Mouse (Mus musculus) hindbrain, embryonic 12.5 days (tissue): ENCODE data around the gene Map3k5. TPM values are rescaled to one million over a fixed set of nuclear protein-coding genes. Genes with fewer than 3 reads are reported as not detected.

Source experiments
- ATAC-seq: fragments of 200-750 bp; cut with Nextera tagmentation; 2 replicates; pipeline ENCODE4 v1.8.0; 2017; ENCODE audit warnings: moderate TSS enrichment; ENCODE audit not compliant: low FRiP score
- H3K27ac ChIP-seq: fragments of 300-500 bp; sonication (generic); 2 replicates; pipeline ENCODE4 v1.5.1; 2016; ENCODE audit warnings: mild to moderate bottlenecking
- H3K27me3 ChIP-seq: fragments of 300-500 bp; sonication (generic); 2 replicates; pipeline ENCODE4 v1.6.1; 2016; ENCODE audit warnings: mild to moderate bottlenecking
- H3K36me3 ChIP-seq: fragments of 300-500 bp; sonication (generic); 2 replicates; pipeline ENCODE4 v1.6.1; 2016; ENCODE audit warnings: mild to moderate bottlenecking
- H3K4me1 ChIP-seq: fragments of 300-500 bp; sonication (generic); 2 replicates; pipeline ENCODE4 v1.6.1; 2016
- H3K4me2 ChIP-seq: fragments of 300-500 bp; sonication (generic); replicated peaks from 2 replicates; pipeline ENCODE4 v1.6.1; 2016; ENCODE audit warnings: mild to moderate bottlenecking
- H3K4me3 ChIP-seq: fragments of 300-500 bp; sonication (generic); 2 replicates; pipeline ENCODE4 v1.5.1; 2016; ENCODE audit warnings: mild to moderate bottlenecking
- H3K9ac ChIP-seq: fragments of 300-500 bp; sonication (generic); 2 replicates; pipeline ENCODE4 v1.6.1; 2016; ENCODE audit warnings: mild to moderate bottlenecking, moderate library complexity
- H3K9me3 ChIP-seq: fragments of 300-500 bp; sonication (generic); replicated peaks from 2 replicates; pipeline ENCODE4 v1.6.1; 2016; ENCODE audit warnings: mild to moderate bottlenecking
- WGBS: fragments of 180-500 bp; shearing (Covaris S2); methylation state at CpG from one replicate; pipeline ENCODE4 v1.1.7; 2016; 5-methylcytosine and 5-hydroxymethylcytosine counted together
- polyA plus RNA-seq: library from polyadenylated mRNA; unstranded; fragments of >200 nt; fragmentation: Nextera tagmentation; extraction: Ambion mirVana; gene quantifications from 2 replicates; pipeline ENCODE4 v1.2.1, GENCODE M21; 2016

Gene Map3k5
- polyA plus RNA-seq, 1 experiment from 2014 or later = 1.3 TPM

DNA sequence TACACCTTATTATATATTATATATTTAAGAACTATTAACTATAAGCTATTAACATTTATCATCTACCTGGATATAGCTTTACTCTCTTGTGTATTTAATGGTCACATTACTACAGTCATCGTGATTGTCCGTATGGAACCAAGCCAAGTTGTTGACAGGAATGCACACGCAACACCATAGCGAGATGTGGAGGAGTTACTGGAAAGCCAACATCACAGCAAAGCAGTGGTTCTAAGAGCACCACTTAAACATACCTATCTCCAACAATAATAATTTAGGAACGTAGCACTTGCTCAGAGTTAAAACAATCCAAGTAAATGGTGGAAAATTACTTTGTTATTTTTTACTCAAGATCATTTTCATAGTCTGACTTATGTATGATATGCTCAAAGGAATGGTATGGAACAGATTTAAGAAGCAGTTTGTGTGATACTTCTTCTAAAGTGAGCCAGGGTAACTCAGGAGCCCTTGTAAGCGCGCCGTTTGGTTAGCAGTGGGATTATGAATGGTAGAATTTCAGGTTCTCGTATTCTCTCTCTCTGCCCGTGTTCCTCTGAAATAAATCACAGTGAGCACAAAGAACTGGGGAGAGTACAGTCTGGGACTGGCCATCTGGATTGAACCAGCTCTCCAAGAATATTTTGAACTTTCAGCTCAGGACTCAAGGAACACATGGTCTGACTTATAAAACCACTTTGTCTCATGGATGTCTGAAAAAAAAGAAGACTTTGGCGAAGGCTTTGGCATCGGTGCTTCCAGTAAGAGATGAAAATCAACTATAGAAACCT, 39.2 kb downstream of the Map3k5 start:
- H3K9ac ChIP-seq = no peak overlapping the region
- no peak overlapping the region for H3K4me3 ChIP-seq
- 90% methylated on average over 12 of the region's 12 CpGs for WGBS
- no peaks in the 10 kb centered on the region for H3K27me3 ChIP-seq
- H3K36me3 ChIP-seq = no peaks in the 10 kb centered on the region
- H3K27ac ChIP-seq = no peak overlapping the region
- no peak for ATAC-seq
- 0 out of 2 replicates have a peak, but pooled peaks cover 2% of the 10 kb centered on the region for H3K4me1 ChIP-seq
- no peak overlapping the region for H3K4me2 ChIP-seq
- no peaks in the 10 kb centered on the region for H3K9me3 ChIP-seq

DNA sequence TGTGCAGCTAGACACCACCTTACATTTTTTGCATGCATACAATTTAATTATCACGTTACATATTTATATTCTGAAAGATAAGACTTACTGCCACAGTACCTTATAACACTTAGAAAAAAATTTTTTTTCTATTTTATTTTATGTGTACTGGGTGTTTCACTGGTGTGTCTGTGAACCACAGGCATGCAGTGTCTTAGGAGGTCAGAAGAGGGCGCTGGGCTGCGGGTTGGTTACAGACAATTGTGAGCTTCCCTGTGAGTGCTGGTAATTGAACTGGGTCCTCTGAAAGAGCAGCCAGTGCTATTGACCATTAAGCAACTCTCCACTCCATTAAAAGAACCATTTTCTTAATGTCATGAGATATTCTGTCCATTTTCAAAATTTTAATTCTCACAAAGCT, 43.3 kb downstream of the Map3k5 start:
- H3K27ac ChIP-seq = no peak overlapping the region
- no peaks in the 10 kb centered on the region for H3K27me3 ChIP-seq
- H3K4me2 ChIP-seq = no peak overlapping the region
- H3K9me3 ChIP-seq = no peaks in the 10 kb centered on the region
- 78% methylated on average over 3 of the region's 3 CpGs for WGBS
- no peaks in the 10 kb centered on the region for H3K4me1 ChIP-seq
- no peaks in the 10 kb centered on the region for H3K36me3 ChIP-seq
- H3K9ac ChIP-seq = no peak overlapping the region
- ATAC-seq = no peak
- H3K4me3 ChIP-seq = no peak overlapping the region

DNA sequence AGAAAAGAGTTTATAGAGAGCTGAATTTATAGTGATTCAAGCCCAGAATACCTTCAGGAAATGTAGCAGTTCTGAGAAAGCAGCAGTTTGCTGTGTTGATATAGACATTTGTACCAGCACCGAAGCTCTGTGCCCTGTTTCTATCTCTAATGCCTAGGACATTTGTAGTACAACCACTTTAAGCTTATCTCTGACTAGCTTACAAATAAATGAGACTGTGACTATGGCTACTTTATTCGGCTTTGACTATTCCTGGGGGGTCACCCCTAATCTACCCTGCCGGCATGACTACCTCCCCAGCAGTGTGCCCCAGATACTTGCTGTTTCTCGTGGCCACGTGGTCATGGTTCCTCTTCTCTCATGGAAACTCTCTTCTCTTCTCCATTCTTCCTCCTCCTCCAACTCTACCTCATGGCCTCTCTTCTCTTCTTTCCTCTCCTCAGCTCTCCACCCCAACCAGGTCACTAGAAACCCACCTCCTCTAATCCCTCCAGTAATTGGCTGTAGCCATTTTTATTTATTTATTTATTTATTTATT, 44.5 kb downstream of the Map3k5 start:
- Histone ChIP-seq H3K27me3 (no peaks in the 10 kb centered on the region), H3K36me3 (no peaks in the 10 kb centered on the region), H3K27ac (no peak overlapping the region), H3K4me1 (no peaks in the 10 kb centered on the region), H3K4me2 (no peak overlapping the region), H3K4me3 (no peak overlapping the region), H3K9me3 (no peaks in the 10 kb centered on the region), H3K9ac (no peak overlapping the region)
- ATAC-seq = no peak
- 96% methylated on average over 5 of the region's 5 CpGs for WGBS

DNA sequence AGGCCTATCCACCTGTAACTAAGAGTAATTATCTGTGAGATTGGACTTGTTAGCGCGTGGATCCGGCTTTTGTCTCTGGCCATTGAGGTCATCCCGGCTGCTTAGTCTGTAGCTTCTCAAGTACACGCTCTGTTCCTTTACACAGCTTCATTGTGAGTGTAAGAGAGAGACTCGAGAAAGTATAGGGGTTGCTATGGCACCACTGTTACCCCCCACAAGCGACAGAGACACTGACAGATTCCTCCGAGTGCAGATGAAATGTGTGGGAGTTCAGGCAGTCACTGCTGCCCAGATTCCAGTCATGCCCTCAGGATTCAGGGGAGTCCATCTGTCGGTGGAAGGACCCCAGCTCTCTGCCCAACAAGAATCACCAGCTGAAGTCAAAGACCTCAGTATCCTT, 53.5 kb downstream of the Map3k5 start:
- no peaks in the 10 kb centered on the region for H3K36me3 ChIP-seq
- no peak overlapping the region for H3K4me3 ChIP-seq
- ATAC-seq = no peak
- no peak overlapping the region for H3K4me2 ChIP-seq
- WGBS = 56% methylated on average over 9 of the region's 9 CpGs
- 0 out of 2 replicates have a peak, but pooled peaks cover 2% of the 10 kb centered on the region for H3K4me1 ChIP-seq
- H3K27ac ChIP-seq = no peak overlapping the region
- H3K9me3 ChIP-seq = no peaks in the 10 kb centered on the region
- H3K9ac ChIP-seq = no peak overlapping the region
- no peaks in the 10 kb centered on the region for H3K27me3 ChIP-seq

DNA sequence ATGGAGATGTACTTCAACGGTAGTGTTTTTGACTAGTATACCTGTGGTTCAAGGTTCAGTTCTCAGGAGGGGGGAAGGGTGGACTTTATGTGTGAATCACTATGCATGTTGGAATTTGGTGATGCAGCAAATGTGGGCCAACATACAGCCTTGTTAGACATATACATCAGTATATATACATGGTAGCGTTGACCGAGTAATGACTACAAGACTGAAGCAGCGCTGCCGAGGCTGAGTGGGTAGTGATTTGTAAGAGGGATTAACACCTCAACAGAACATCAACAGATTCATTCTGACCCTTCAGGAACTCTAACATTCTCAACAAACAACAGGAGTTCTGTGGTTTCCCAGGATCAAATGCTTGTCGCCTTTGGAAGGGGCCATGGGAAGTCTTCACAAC, 55.7 kb downstream of the Map3k5 start:
- H3K4me1 ChIP-seq = 0 out of 2 replicates have a peak, but pooled peaks cover 2% of the 10 kb centered on the region
- H3K27ac ChIP-seq = no peak overlapping the region
- H3K4me3 ChIP-seq = no peak overlapping the region
- no peak overlapping the region for H3K9ac ChIP-seq
- no peaks in the 10 kb centered on the region for H3K36me3 ChIP-seq
- no peaks in the 10 kb centered on the region for H3K9me3 ChIP-seq
- 93% methylated on average over 6 of the region's 6 CpGs for WGBS
- H3K27me3 ChIP-seq = no peaks in the 10 kb centered on the region
- ATAC-seq = no peak
- H3K4me2 ChIP-seq = no peak overlapping the region

DNA sequence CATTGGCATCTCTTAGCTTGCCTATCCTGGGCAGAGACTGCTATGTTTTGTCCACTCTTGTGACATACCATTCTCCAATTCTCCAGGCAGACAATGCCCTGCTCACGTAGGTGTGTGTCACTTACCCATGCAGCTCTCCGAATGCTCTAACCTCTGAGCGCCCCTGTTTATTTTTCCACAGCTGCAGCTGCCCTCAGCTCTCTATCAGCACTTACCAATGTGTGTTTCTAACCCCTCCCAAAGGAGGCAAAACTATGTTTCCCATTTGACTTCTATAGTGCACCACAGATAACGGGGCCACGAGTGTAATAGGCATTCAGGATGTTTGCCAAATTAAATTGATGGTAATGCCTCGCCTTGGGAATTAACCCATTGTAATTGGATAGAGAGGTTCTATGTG, 56.4 kb downstream of the Map3k5 start:
- Histone ChIP-seq H3K36me3 (no peaks in the 10 kb centered on the region), H3K4me2 (no peak overlapping the region), H3K9me3 (no peaks in the 10 kb centered on the region), H3K4me3 (no peak overlapping the region), H3K27ac (no peak overlapping the region), H3K4me1 (0 out of 2 replicates have a peak, but pooled peaks cover 2% of the 10 kb centered on the region), H3K27me3 (no peaks in the 10 kb centered on the region), H3K9ac (no peak overlapping the region)
- ATAC-seq = no peak
- WGBS = 72% methylated on average over 6 of the region's 6 CpGs

DNA sequence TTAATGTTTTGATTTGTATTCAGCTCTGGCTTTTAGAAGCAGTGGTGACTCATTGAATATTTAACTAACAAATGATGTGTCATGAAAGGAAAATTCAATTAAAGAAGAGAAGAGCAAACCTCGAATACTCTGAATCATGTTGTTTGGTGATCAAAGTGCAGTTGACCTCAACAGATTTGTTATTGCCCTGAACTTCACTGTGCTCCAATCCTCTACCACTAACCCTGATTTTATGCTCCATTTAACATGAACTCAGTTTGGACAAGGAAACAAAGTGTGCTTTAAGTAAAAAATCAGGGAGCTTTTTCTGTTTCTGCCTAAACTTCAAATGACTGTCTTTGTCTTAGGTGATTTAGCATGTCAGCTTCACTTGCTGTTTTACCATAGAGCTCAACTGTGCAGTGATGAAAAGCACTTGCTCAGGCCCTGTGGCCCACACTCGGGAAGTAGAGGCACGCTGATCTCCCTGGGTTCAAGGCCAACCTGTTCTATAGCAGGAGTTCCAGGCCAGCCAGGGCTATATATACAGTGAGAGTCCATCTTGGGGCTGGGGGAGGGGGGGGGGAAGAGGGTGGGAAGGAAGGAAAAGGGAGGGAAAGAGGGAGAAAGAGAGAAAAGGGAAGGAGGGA, 57.1 kb downstream of the Map3k5 start:
- no peak overlapping the region for H3K4me3 ChIP-seq
- H3K27me3 ChIP-seq = no peaks in the 10 kb centered on the region
- no peak overlapping the region for H3K4me2 ChIP-seq
- H3K36me3 ChIP-seq = no peaks in the 10 kb centered on the region
- no peaks in the 10 kb centered on the region for H3K9me3 ChIP-seq
- WGBS = 47% methylated on average over 3 of the region's 3 CpGs
- 0 out of 2 replicates have a peak, but pooled peaks cover 2% of the 10 kb centered on the region for H3K4me1 ChIP-seq
- no peak overlapping the region for H3K9ac ChIP-seq
- no peak for ATAC-seq
- no peak overlapping the region for H3K27ac ChIP-seq

DNA sequence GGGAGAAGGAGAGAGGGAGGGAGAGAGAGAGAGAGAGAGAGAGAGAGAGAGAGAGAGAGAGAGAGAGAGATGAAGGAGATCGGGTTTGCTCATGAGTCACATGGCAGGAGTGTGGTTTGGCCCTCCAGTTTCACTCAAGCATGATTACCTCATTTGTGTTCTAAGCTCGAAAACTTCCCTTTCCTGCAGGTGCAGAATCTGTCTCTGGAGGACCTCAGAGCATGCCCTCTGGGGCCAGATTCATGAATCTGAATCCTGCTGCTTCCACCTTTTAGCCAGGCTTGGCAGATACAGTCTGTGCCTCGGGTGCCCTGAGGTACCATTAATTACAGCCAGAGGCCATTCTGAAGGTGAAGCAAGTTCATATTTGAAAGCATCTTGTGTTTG, 57.6 kb downstream of the Map3k5 start:
- H3K36me3 ChIP-seq = no peaks in the 10 kb centered on the region
- ATAC-seq = no peak
- H3K9ac ChIP-seq = no peak overlapping the region
- 0 out of 2 replicates have a peak, but pooled peaks cover 2% of the 10 kb centered on the region for H3K4me1 ChIP-seq
- H3K9me3 ChIP-seq = no peaks in the 10 kb centered on the region
- H3K27ac ChIP-seq = no peak overlapping the region
- H3K27me3 ChIP-seq = no peaks in the 10 kb centered on the region
- no peak overlapping the region for H3K4me2 ChIP-seq
- WGBS = 62% methylated on average over 3 of the region's 3 CpGs
- H3K4me3 ChIP-seq = no peak overlapping the region

DNA sequence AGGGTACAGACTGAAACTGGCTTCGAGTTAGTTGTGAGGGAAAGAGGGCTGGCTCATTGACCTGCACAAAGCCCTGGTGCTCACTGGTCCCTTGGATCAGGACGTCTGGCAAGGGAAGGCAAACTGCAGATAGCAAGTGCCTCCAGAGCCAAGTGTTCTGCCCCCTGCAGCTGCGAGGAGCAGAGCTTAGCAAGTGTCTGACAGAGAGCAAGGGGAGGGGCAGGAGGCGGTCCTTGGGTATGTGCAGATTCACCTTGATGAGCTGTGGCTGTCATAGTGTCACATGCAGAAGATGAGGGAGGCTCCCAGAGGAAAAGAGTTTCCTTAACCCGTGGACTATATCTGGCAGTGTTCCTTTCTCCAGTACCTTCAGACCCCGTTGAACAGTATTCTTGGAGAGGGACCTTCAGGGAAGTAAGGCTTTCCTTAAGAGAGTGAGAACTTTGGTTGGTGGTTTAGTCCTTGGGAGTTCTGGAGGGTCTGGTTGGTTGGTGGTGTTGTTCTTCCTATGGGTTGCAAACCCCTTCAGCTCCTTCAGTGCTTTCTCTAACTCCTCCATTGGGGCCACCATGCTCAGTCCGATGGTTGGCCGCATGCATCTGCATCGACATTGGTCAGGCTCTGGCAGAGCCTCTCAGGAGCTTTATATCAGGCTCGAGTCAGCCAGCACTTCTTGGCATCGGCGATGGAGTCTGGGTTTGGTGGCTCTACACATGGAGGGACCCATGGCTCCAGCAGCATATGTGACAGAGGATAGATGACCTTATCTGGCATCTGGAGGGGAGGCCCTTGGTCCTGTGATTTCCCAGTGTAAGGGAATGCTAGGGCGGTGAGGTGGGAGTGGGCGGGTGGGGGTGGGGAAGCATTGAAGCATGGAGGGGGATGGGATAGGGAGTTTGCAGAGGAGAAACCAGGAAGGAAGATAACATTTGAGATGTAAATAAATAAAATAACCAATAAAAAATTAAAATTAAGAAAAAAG, 60.5 kb downstream of the Map3k5 start:
- Histone ChIP-seq H3K4me1 (0 out of 2 replicates have a peak, but pooled peaks cover 2% of the 10 kb centered on the region), H3K36me3 (no peaks in the 10 kb centered on the region), H3K4me3 (no peak overlapping the region), H3K27me3 (no peaks in the 10 kb centered on the region), H3K9ac (no peak overlapping the region), H3K27ac (no peak overlapping the region), H3K9me3 (no peaks in the 10 kb centered on the region), H3K4me2 (no peak overlapping the region)
- 77% methylated on average over 14 of the region's 14 CpGs for WGBS
- ATAC-seq = no peak

DNA sequence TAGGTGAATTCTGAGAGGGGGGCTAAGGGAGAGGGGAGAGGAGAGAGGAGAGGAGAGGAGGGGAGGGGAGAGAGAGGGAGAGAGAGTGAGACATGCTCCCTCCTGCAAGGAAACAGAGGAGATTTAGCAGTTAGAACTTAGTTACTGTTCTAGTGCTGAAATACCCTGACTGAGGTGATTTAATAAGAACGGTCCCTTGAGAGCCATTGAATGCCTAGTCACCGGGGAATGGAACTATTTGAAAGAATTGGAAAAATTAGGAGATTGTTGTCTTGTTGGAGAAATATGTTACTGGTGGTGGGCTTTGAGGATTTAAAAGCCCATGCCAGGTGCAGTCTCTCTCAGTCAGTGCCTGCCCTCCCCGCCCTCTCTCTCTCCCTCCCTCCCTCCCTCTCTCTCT, 61.9 kb downstream of the Map3k5 start:
- WGBS = 86% methylated on average over 3 of the region's 3 CpGs
- Histone ChIP-seq H3K4me3 (no peak overlapping the region), H3K9ac (no peak overlapping the region), H3K4me2 (no peak overlapping the region), H3K27me3 (no peaks in the 10 kb centered on the region), H3K36me3 (no peaks in the 10 kb centered on the region), H3K9me3 (no peaks in the 10 kb centered on the region), H3K4me1 (0 out of 2 replicates have a peak, but pooled peaks cover 2% of the 10 kb centered on the region), H3K27ac (no peak overlapping the region)
- no peak for ATAC-seq

DNA sequence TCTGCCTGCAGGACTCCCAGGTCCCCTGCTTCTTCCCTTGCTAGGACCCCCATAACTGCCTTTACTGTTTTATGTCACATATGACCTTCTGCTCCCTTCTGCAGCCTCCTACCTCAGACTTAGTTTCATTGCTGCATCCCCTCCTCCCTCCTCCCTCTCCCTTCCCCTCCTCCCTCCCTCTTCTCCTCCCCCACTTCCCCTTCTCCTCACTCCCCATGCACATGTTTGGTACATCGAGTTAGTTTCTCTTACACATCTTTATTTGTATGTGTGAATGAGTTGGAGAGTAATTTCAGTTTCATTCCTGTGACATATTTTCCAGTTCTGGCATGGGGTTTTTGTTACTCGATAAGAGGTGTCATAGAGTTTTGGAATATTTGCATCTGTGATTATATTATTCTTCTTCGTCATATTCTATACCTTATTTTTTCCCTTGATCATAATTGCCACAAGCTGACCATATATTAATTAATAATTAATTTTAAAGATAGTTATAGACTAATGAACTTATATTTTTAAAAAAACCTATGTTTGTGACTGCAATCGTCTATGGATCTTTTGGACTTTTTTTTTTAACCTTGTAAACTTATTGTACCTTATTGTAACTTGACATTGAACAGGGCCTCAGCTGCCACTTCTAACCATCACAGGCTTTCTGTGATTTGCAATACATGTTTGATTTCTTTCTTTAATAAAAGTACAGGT, 65.6 kb downstream of the Map3k5 start:
- H3K9me3 ChIP-seq = no peaks in the 10 kb centered on the region
- peaks cover 17% of the 10 kb centered on the region for H3K4me1 ChIP-seq
- H3K4me2 ChIP-seq = no peak overlapping the region
- no peak overlapping the region for H3K4me3 ChIP-seq
- no peak for ATAC-seq
- H3K27ac ChIP-seq = no peak overlapping the region
- no peak overlapping the region for H3K9ac ChIP-seq
- 78% methylated on average over 4 of the region's 4 CpGs for WGBS
- peaks cover 3% of the 10 kb centered on the region; the same call in 1 of the 2 replicates for H3K27me3 ChIP-seq
- H3K36me3 ChIP-seq = no peaks in the 10 kb centered on the region
